Mouse (Mus musculus): ENCODE measurements at regions not wholly inside any gene's neighbourhood (a gene's known extent, or its start where the extent isn't known, plus 50 kb on each side); places are given as distances from the start of the nearest gene placed in this dataset.

GRCm38 (mm10) chr12:35248476-35248875, 201.5 kb downstream of the Snx13 start:
- TF ChIP-seq CTCF (IDR thresholded peaks at IDR 0.05; ENCODE audit: control insufficient read depth, insufficient read depth, low read length): no peak
- TF ChIP-seq POLR2A (IDR thresholded peaks at IDR 0.05; ENCODE audit: borderline replicate concordance, control insufficient read depth, low read depth, low read length): no peak

Data from bone marrow, adult 2 months (tissue).